Mouse (Mus musculus) bone marrow, adult 2 months (tissue): ENCODE measurements around the gene Josd1.

Experiments used
- CTCF ChIP-seq: fragments of 200-500 bp; IDR thresholded peaks from 2 replicates; pipeline ENCODE4 v1.5.1; 2011; ENCODE audit warnings: low read length, control low read depth; ENCODE audit not compliant: control insufficient read depth, insufficient read depth
- POLR2A ChIP-seq: fragments of 200-500 bp; IDR thresholded peaks from 2 replicates; pipeline ENCODE4 v1.6.1; 2011; ENCODE audit warnings: low read depth, mild to moderate bottlenecking, control low read depth, low read length, borderline replicate concordance; ENCODE audit not compliant: control insufficient read depth

DNA sequence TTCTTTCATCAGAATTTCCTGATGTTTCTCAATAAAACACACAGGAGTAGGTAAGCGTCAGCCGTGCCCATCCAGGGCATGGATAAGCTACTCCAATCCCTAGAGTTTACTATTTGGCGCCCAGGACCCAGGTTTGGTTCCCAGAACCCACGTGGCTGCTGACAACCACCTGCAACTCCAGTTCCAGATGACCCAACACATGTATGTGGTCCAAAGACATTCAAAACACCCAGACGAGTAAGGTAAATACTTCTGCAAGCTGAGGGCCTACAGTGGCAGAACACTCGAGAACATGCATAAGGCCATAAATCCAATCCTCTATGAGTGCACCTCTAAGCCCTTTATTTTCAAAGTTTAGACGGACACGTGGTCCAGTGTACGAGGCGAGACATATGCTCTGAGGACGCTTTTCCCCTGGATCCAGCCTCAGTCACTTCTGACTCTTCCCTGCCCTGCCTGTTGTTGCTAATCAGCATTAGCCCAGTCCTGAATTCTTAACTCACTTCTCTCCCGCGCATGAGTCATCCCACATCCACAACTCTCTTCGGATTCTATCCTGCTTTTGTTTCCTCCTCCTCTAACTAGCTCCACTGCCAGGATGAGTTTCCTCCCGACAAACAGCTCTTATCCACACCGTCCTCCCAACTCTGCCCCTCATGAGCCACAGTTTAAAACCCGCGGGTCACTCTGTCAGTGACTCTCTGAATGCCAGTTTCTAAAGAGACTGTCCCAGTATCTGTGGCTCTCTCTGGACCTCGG is 3.8 kb downstream of the Josd1 start:
- TF ChIP-seq CTCF (no peak), POLR2A (no peak)
